ENCODE assay signal across 1 mouse cellular context in genomic region chr9:44408693-44409092, GRCm38 (mm10).
TF ChIP-seq lines count a peak whose summit lies in the region.

No protein-coding gene starts in this region.

TF ChIP-seq in CH12.LX, 34 proteins besides CTCF, POLR2A, EP300 and RAD21:
- TF ChIP-seq MXI1 (IDR thresholded peaks at IDR 0.05; ENCODE audit: low read depth, low read length) = 0 out of 2 replicates have a peak, but pooled peaks have one; percentile 40
- peak; percentile 67; the same call in 1 of the 2 replicates for TF ChIP-seq CHD1 (IDR thresholded peaks at IDR 0.05; ENCODE audit: low read depth, low read length)
- 0 out of 2 replicates have a peak, but pooled peaks have one; percentile 30 for TF ChIP-seq MYC (IDR thresholded peaks at IDR 0.05; ENCODE audit: low read depth, low read length)
- TF ChIP-seq POLR2AphosphoS2 (IDR thresholded peaks at IDR 0.05; ENCODE audit: low read depth, low read length) = peak; percentile 76
- TF ChIP-seq ZMIZ1 (IDR thresholded peaks at IDR 0.05; ENCODE audit: low read depth, low read length) = 0 out of 2 replicates have a peak, but pooled peaks have one; percentile 46
